Mouse (Mus musculus) stomach, embryonic 16.5 days (tissue): Measurements from ENCODE around the gene Gps2. TPM values are rescaled to one million over a fixed set of nuclear protein-coding genes. Genes with fewer than 3 reads are reported as not detected.

Source experiments
- ATAC-seq: fragments of 200-750 bp; cut with Nextera tagmentation; 2 replicates; pipeline ENCODE4 v1.8.0; 2017; ENCODE audit warnings: moderate number of reproducible peaks, moderate TSS enrichment; ENCODE audit not compliant: insufficient read depth, low FRiP score
- H3K27ac ChIP-seq: fragments of 300-500 bp; sonication (generic); 2 replicates; pipeline ENCODE4 v1.5.1; 2014; ENCODE audit warnings: low read length
- H3K27me3 ChIP-seq: fragments of 300-500 bp; sonication (generic); 2 replicates; pipeline ENCODE4 v1.6.1; 2014; ENCODE audit warnings: low read length, control low read depth, mixed read lengths; ENCODE audit not compliant: control insufficient read depth, insufficient read depth
- H3K36me3 ChIP-seq: fragments of 300-500 bp; sonication (generic); 2 replicates; pipeline ENCODE4 v1.6.1; 2014; ENCODE audit warnings: low read length; ENCODE audit not compliant: control insufficient read depth, insufficient read depth
- H3K4me1 ChIP-seq: fragments of 300-500 bp; sonication (generic); 2 replicates; pipeline ENCODE4 v1.6.1; 2014; ENCODE audit warnings: low read length, control low read depth, mixed read lengths; ENCODE audit not compliant: control insufficient read depth, insufficient read depth
- H3K4me2 ChIP-seq: fragments of 300-500 bp; sonication (generic); 2 replicates; pipeline ENCODE4 v1.6.1; 2014; ENCODE audit warnings: low read depth, low read length, mixed read lengths
- H3K4me3 ChIP-seq: fragments of 300-500 bp; sonication (generic); replicated peaks from 2 replicates; pipeline ENCODE4 v1.5.1; 2014; ENCODE audit warnings: mild to moderate bottlenecking, low read length
- H3K9ac ChIP-seq: fragments of 300-500 bp; sonication (generic); 2 replicates; pipeline ENCODE4 v1.6.1; 2014; ENCODE audit warnings: low read length
- H3K9me3 ChIP-seq: fragments of 300-500 bp; sonication (generic); replicated peaks from 2 replicates; pipeline ENCODE4 v1.6.1; 2016; ENCODE audit warnings: low read length, control low read depth; ENCODE audit not compliant: control insufficient read depth
- WGBS: fragments of 180-500 bp; shearing (Covaris S2); extraction: QIAGEN DNeasy Blood & Tissue Kit; methylation state at CpG from one replicate; pipeline ENCODE4 v1.1.7; 2014; 5-methylcytosine and 5-hydroxymethylcytosine counted together
- polyA plus RNA-seq: library from polyadenylated mRNA; unstranded; fragments of >200 nt; fragmentation: Nextera tagmentation; extraction: Ambion mirVana; gene quantifications from 2 replicates; pipeline ENCODE4 v1.2.1, GENCODE M21; 2015

Gps2 gene
- polyA plus RNA-seq, 1 experiment from 2014 or later: 63.4 TPM

DNA sequence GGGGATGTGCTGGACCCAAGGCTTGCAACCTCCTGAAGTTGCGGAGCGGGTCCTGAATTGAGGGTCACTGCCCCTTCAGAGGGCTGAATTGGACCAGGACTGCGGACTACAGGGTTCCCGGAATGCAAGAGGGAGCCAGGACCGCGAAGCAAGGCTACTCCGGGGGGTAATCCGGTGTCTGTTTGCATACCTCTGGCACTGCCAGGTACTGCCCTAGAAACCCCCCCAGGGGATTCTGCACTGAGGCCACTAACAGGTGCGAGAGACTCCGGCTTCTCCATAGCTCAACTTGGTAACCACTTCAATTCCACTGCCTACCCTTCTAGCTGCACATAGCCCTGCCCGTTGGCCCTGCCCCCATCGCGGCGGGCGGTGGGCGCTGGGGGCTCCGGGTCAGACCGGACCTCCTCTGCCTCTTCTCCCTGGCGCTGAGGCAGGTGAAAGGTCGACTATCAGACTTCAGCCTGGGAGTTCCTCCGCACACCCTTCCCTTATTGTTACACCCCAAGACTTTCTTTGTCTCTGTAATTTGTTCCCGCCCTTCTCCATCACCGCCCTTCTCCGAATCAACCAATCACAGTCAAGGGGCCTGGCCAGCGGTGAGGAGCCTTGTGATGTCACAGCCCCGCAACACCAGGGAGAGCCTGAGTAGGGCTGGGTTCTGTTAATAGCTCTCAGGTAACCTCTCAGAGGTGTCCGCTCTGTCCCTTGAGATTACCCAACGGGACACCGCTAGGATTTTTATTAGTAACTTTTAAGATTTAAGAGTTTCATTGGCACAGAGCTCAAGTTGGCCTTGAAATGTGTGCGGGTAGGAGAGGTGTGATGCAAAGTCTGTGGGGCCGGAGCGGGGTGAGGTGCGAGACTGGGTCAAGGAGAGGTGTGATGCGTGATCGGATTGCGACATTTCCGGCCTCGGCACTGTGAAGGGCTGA lies 12.9 kb upstream of the Gps2 start, which contains the start of the genes 2810408A11Rik and Neurl4:
Gene 2810408A11Rik (minus strand): TSS at position 517 of the 935 bp plus-strand sequence.
Gene Neurl4 (plus strand): TSS at position 602 of the 935 bp plus-strand sequence.
- WGBS: 0% methylated on average over 38 of the region's 38 CpGs
- peaks cover 20% of the 10 kb centered on the region for H3K4me1 ChIP-seq
- H3K9ac ChIP-seq: peak within 1 kb of the TSS; percentile 92
- H3K4me2 ChIP-seq: peak within 1 kb of the TSS; percentile 97
- H3K9me3 ChIP-seq: no peaks in the 10 kb centered on the region
- no peaks in the 10 kb centered on the region for H3K27me3 ChIP-seq
- peaks cover 6% of the 10 kb centered on the region; the same call in 1 of the 2 replicates for H3K36me3 ChIP-seq
- H3K27ac ChIP-seq: peak within 1 kb of the TSS; percentile 99
- peak; percentile 95 for ATAC-seq
- H3K4me3 ChIP-seq: peak within 1 kb of the TSS; percentile 88

DNA sequence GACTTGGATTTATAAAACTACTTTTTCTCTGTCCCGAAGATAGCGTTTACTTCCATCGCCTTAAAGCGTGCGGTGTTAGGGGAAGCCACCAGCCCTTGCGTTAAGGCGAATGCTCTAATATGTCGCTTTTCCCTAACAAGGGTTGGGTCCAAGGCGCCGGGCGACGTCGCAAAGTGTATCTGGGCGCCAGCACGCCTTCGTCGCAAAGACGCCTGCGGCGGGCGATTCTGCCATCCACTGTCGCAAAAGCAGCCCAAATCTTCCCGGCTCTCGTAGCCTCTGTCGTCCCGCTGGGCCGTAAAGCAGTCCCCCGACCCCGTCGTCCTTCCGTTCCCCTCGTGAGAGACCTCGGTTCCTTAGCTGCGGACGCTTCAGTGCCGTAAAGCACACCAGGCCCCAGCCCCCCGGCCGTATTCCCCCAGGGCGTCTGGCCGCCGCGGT lies 12.3 kb upstream of the Gps2 start:
- H3K9ac ChIP-seq: peak overlapping the region; percentile 92

DNA sequence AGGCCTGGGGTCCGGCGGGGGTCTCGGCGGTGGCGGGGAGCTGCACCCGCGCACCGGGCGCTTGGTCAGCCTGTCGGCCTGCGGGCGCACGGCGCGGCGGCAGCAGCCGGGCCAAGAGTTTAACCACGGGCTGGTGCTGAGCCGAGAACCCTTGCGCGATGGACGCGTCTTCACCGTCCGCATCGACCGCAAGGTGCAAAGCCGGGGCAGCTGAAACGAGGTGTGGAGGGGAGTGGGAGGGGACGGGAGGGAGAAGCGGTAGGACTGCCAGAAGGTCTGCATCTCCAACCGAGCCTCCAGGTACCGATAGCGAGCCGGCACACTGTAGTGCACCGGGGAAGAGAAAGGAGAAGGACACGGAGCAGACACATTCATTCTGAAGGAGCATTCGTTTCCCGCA lies 11.7 kb upstream of the Gps2 start:
- Histone ChIP-seq H3K4me3 (peak overlapping the region; percentile 88), H3K9me3 (no peaks in the 10 kb centered on the region), H3K27me3 (no peaks in the 10 kb centered on the region), H3K4me1 (peaks cover 20% of the 10 kb centered on the region), H3K27ac (peak overlapping the region; percentile 99), H3K36me3 (peaks cover 15% of the 10 kb centered on the region), H3K4me2 (peak overlapping the region; percentile 97), H3K9ac (peak overlapping the region; percentile 92)
- no peak; the same call in 1 of the 2 replicates for ATAC-seq
- under 1% methylated on average over 39 of the region's 39 CpGs for WGBS

More for the DNA sequence above, 12.3 kb upstream of the Gps2 start:
- Histone ChIP-seq H3K4me2 (peak overlapping the region; percentile 97), H3K4me1 (peaks cover 20% of the 10 kb centered on the region), H3K27ac (peak overlapping the region; percentile 99), H3K36me3 (peaks cover 13% of the 10 kb centered on the region), H3K9me3 (no peaks in the 10 kb centered on the region), H3K27me3 (no peaks in the 10 kb centered on the region), H3K4me3 (peak overlapping the region; percentile 88)
- peak; percentile 82 for ATAC-seq
- 0% methylated on average over 42 of the region's 42 CpGs for WGBS

DNA sequence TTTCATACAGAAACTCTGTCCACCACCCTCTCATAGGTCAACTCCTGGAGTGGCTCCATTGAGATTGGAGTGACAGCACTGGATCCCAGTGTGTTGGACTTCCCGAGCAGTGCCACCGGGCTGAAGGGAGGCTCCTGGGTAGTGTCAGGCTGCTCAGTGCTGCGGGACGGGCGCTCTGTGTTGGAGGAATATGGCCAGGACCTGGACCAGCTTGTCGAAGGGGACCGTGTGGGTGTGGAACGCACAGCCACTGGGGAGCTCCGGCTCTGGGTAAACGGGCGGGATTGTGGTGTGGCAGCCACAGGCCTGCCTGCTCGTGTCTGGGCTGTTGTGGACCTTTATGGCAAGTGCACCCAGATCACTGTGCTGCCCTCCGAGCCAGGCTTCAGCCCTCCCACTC lies 10.7 kb upstream of the Gps2 start:
- Histone ChIP-seq H3K9ac (no peak overlapping the region), H3K27me3 (no peaks in the 10 kb centered on the region)

DNA sequence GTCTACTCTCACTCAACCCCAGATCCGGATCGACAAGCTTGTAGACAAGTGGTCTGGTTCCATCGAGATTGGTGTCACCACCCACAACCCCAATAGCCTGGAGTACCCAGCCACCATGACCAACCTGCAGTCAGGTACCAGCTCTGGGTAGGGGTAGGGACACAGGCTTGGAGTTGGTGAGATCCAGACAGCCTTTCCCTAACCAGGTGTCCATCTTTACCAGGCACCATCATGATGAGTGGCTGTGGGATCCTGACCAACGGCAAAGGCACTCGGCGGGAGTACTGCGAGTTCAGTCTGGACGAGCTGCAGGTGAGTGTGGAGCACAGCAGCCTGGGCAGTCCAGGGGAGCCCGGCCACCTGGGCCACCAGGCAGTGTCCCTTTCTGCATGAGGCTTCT lies 9.4 kb upstream of the Gps2 start:
- ATAC-seq: no peak
- Histone ChIP-seq H3K4me2 (no peak overlapping the region), H3K36me3 (peaks cover 25% of the 10 kb centered on the region), H3K4me1 (peaks cover 19% of the 10 kb centered on the region), H3K27ac (no peak overlapping the region), H3K4me3 (no peak overlapping the region), H3K9ac (no peak overlapping the region), H3K27me3 (no peaks in the 10 kb centered on the region), H3K9me3 (no peaks in the 10 kb centered on the region)
- 92% methylated on average over 9 of the region's 9 CpGs for WGBS

More for the DNA sequence above, 10.7 kb upstream of the Gps2 start:
- H3K4me1 ChIP-seq: peaks cover 20% of the 10 kb centered on the region
- WGBS: 78% methylated on average over 13 of the region's 13 CpGs
- no peak overlapping the region for H3K27ac ChIP-seq
- H3K9me3 ChIP-seq: no peaks in the 10 kb centered on the region
- peaks cover 20% of the 10 kb centered on the region for H3K36me3 ChIP-seq
- ATAC-seq: no peak
- H3K4me2 ChIP-seq: peak overlapping the region; percentile 97; the same call in 1 of the 2 replicates
- H3K4me3 ChIP-seq: no peak overlapping the region

DNA sequence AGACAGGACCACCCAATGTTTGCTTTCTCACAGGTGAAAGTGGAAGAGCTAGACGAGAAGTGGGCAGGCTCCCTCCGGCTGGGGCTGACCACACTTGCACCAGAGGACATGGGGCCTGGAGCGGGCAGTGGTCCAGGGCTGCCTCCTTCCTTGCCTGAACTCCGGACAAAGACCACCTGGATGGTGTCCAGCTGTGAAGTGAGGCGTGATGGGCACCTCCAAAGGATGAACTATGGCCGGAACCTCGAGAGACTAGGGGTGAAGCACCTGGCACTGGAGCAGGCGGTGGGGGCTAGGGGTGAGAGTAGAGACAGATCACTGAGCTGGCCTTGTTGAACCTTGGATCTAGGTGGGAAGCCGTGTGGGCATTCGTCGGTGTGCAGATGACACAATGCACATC lies 5.0 kb upstream of the Gps2 start:
- ATAC-seq: no peak
- WGBS: 90% methylated on average over 11 of the region's 11 CpGs
- H3K36me3 ChIP-seq: peaks cover 37% of the 10 kb centered on the region

DNA sequence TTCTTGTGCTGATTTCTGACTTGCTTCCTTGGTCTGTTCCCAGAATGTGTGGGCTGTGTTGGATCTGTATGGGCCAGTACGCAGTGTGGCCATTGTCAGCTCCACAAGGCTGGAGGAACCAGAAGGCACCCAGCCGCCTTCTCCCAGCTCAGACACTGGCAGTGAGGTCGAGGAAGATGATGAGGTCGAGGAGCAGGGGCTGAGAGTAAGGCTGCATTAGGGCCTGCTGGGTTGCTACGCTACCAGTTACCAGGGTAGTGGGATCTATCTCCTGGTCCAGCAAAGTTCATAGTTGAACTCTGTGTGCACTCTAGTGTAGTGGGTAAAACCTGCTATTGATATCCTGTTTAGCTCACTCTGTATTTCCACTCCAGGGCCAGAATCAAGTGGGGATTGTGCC lies 4.5 kb upstream of the Gps2 start:
- no peaks in the 10 kb centered on the region for H3K9me3 ChIP-seq
- no peak overlapping the region for H3K4me3 ChIP-seq
- no peaks in the 10 kb centered on the region for H3K27me3 ChIP-seq
- H3K9ac ChIP-seq: no peak overlapping the region
- peaks cover 8% of the 10 kb centered on the region for H3K4me1 ChIP-seq
- peaks cover 37% of the 10 kb centered on the region for H3K36me3 ChIP-seq
- ATAC-seq: no peak
- no peak overlapping the region for H3K27ac ChIP-seq
- WGBS: 84% methylated on average over 5 of the region's 5 CpGs
- H3K4me2 ChIP-seq: no peak overlapping the region

More for the DNA sequence above, 5.0 kb upstream of the Gps2 start:
- H3K27ac ChIP-seq: no peak overlapping the region
- no peak overlapping the region for H3K4me3 ChIP-seq
- no peak overlapping the region for H3K4me2 ChIP-seq
- no peak overlapping the region for H3K9ac ChIP-seq
- H3K27me3 ChIP-seq: no peaks in the 10 kb centered on the region
- peaks cover 8% of the 10 kb centered on the region for H3K4me1 ChIP-seq
- H3K9me3 ChIP-seq: no peaks in the 10 kb centered on the region

DNA sequence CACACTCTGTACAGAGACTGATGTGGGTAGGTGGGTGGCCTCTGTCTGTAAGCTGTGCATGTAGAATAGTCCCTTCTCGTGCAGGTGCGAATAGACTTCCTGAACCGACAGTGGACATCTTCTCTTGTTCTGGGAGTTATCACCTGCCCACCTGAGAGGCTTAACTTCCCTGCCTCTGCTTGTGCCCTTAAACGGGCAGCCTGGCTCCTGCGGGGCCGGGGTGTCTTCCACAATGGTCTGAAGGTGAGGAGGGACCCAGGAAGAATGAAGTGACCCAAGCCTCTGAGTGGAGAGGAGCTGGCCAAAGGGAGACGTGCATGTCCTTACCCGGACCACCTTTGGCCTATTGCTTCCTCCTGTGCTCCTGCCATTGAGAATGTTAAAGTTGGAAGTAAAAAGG lies 3.5 kb upstream of the Gps2 start:
- no peaks in the 10 kb centered on the region for H3K9me3 ChIP-seq
- H3K9ac ChIP-seq: no peak overlapping the region
- H3K36me3 ChIP-seq: peaks cover 33% of the 10 kb centered on the region
- no peak overlapping the region for H3K4me2 ChIP-seq
- H3K27ac ChIP-seq: no peak overlapping the region
- H3K4me1 ChIP-seq: peaks cover 18% of the 10 kb centered on the region
- no peak for ATAC-seq
- WGBS: 91% methylated on average over 8 of the region's 8 CpGs
- H3K27me3 ChIP-seq: no peaks in the 10 kb centered on the region
- H3K4me3 ChIP-seq: no peak overlapping the region
